Mouse (Mus musculus) ES-E14 (cell line): ENCODE results near the gene Myct1. TPM values are rescaled to one million over a fixed set of nuclear protein-coding genes. Genes with fewer than 3 reads are reported as not detected.

Source experiments
- DNase-seq: peaks from one replicate; pipeline ENCODE4 v3.0.0-alpha.2; 2013; ENCODE audit warnings: low read depth, low spot score
- H3K27ac ChIP-seq: 2 replicates; pipeline ENCODE4 v1.5.1; 2012; ENCODE audit warnings: low read depth, mild to moderate bottlenecking, low read length, moderate library complexity, mixed read lengths; ENCODE audit not compliant: poor library complexity, insufficient read depth, severe bottlenecking
- H3K36me3 ChIP-seq: 2 replicates; pipeline ENCODE4 v1.6.1; 2012; ENCODE audit warnings: mild to moderate bottlenecking, low read length, moderate library complexity, mixed read lengths; ENCODE audit not compliant: control insufficient read depth, poor library complexity, insufficient read depth, severe bottlenecking
- H3K4me1 ChIP-seq, 2 experiments: fragments of 150-350 bp in 1 of 2; sonication (generic) in 1 of 2; 2 replicates each; pipeline ENCODE4 v1.6.1; 2012; ENCODE audit warnings: low read length in 2 of 2, mild to moderate bottlenecking in 1 of 2, mixed read lengths in 1 of 2; ENCODE audit not compliant: control insufficient read depth in 2 of 2, insufficient read depth in 2 of 2, poor library complexity in 1 of 2
- H3K4me3 ChIP-seq, 2 experiments: fragments of 150-350 bp in 1 of 2; sonication (generic) in 1 of 2; 2 replicates each; pipeline ENCODE4 v1.5.1; 2012; ENCODE audit warnings: low read length in 2 of 2, low read depth in 1 of 2, mild to moderate bottlenecking in 1 of 2, mixed read lengths in 1 of 2; ENCODE audit not compliant: insufficient read depth in 1 of 2, poor library complexity in 1 of 2, severe bottlenecking in 1 of 2
- H3K9ac ChIP-seq: 2 replicates; pipeline ENCODE4 v1.6.1; 2012; ENCODE audit warnings: low read depth, mild to moderate bottlenecking, low read length, mixed read lengths; ENCODE audit not compliant: poor library complexity, insufficient read depth, severe bottlenecking
- H3K9me3 ChIP-seq: fragments of 150-350 bp; sonication (generic); 2 replicates; pipeline ENCODE4 v1.6.1; 2012; ENCODE audit warnings: low read depth, mild to moderate bottlenecking, low read length; ENCODE audit not compliant: control insufficient read depth, insufficient read depth
- CHD2 ChIP-seq: IDR thresholded peaks from 2 replicates; pipeline ENCODE4 v1.6.1; 2014; ENCODE audit warnings: mild to moderate bottlenecking, low read depth, low read length, inconsistent platforms
- HCFC1 ChIP-seq: IDR thresholded peaks from 2 replicates; pipeline ENCODE4 v1.6.1; 2012; ENCODE audit warnings: low read length, inconsistent platforms, borderline replicate concordance; ENCODE audit not compliant: insufficient read depth
- MAFK ChIP-seq: IDR thresholded peaks from 2 replicates; pipeline ENCODE4 v1.6.1; 2014; ENCODE audit warnings: mild to moderate bottlenecking, low read depth, low read length, inconsistent platforms; ENCODE audit not compliant: insufficient read depth
- ZC3H11A ChIP-seq: IDR thresholded peaks from 2 replicates; pipeline ENCODE4 v1.6.1; 2012; ENCODE audit warnings: low read depth, mild to moderate bottlenecking, inconsistent platforms, low read length, borderline replicate concordance
- ZNF384 ChIP-seq: IDR thresholded peaks from 2 replicates; pipeline ENCODE4 v1.6.1; 2012; ENCODE audit warnings: low read depth, low read length, inconsistent platforms
- in situ Hi-C, 2 experiments: fragments of 600-800 bp; cut with MboI; formaldehyde crosslinking; loops; one replicate each; pipeline ENCODE4 v1.15.1; 2025; ENCODE audit warnings: low sequenced_read_pairs in 2 of 2, inconsistent platforms in 1 of 2; ENCODE audit not compliant: unreplicated experiment in 2 of 2
- total RNA-seq: library from RNA; depleted of rRNA; stranded (reverse); fragments of 300-350 nt; gene quantifications from 2 replicates; pipeline ENCODE4 v1.2.3, GENCODE M21; 2012

The Myct1 gene
- total RNA-seq, 1 experiment: not detected

DNA sequence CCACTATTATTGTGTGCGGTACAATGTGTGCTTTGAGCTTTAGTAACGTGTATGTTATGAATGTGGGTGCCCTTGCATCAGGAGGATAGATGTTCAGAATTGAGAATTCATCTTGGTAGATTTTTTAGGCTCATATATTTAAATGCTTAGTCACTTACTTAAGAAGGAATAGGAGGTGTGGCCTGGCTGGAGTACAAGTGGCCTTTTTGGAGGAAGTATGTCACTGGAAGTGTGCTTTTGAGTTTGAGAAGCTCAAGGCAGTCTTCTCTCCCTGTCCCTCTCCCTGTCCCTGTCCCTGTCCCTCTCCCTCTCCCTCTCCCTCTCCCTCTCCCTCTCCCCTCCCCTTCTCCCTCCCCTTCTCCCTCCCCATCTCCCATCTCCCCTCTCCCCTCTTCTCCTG is 2.5 kb upstream of the Myct1 start:
- H3K27ac ChIP-seq: no peak overlapping the region
- DNase-seq: no peak
- TF ChIP-seq ZNF384: no peak
- no peak for TF ChIP-seq MAFK
- TF ChIP-seq ZC3H11A: no peak
- no peak for TF ChIP-seq CHD2
- TF ChIP-seq HCFC1: no peak
- no peaks in the 10 kb centered on the region for H3K4me1 ChIP-seq
- H3K9ac ChIP-seq: no peak overlapping the region
- no peak overlapping the region for H3K4me3 ChIP-seq
- in situ Hi-C loops: loop anchor here in 1 of 2 experiments (10.0 kb wide), 1 partner anchor 204 kb away; no protein-coding TSS in a partner anchor
- H3K9me3 ChIP-seq: no peaks in the 10 kb centered on the region
- no peaks in the 10 kb centered on the region for H3K36me3 ChIP-seq

DNA sequence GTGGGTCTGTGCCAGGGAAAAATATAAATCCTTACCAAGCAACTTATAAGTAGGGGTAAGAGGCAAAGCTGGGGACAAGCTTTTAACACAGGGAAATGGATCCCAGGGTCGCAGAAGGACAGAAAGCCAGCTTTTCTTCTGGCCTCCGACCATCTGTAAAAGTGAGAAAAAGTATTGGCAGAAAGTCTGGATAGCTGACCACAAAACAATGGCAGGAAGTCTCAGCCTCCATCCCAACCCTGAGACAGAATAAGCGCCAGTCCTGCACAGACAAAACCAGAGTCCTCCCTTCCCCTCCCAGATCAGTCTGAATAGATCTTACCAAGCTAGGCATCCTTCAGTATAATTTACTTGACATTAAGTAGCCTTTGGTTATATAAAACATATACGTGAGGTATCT is 1.6 kb upstream of the Myct1 start:
- Histone ChIP-seq H3K9ac (no peak overlapping the region), H3K9me3 (no peaks in the 10 kb centered on the region), H3K27ac (no peak overlapping the region), H3K4me1 (no peaks in the 10 kb centered on the region), H3K36me3 (no peaks in the 10 kb centered on the region), H3K4me3 (no peak overlapping the region)
- in situ Hi-C loops: loop anchor here in 1 of 2 experiments (10.0 kb wide), 1 partner anchor 203 kb away; no protein-coding TSS in a partner anchor
- TF ChIP-seq ZNF384: no peak
- TF ChIP-seq CHD2: no peak
- no peak for TF ChIP-seq ZC3H11A
- TF ChIP-seq MAFK: no peak
- TF ChIP-seq HCFC1: no peak
- DNase-seq: no peak

- H3K36me3 ChIP-seq: no peaks in the 10 kb centered on the region
- no peak overlapping the region for H3K27ac ChIP-seq
- DNase-seq: no peak
- in situ Hi-C loops: loop anchor here in 1 of 2 experiments (10.0 kb wide), 1 partner anchor 200 kb away; no protein-coding TSS in a partner anchor
- TF ChIP-seq MAFK (no peak), ZC3H11A (no peak), ZNF384 (no peak), HCFC1 (no peak), CHD2 (no peak)
- no peak overlapping the region for H3K9ac ChIP-seq
- H3K4me3 ChIP-seq: no peak overlapping the region
- H3K4me1 ChIP-seq: no peaks in the 10 kb centered on the region
- no peaks in the 10 kb centered on the region for H3K9me3 ChIP-seq
Measured at GRCm38 (mm10) chr10:5594457-5594856, 882 bp downstream of the Myct1 start.

GRCm38 (mm10) chr10:5596559-5596958 is 3.0 kb downstream of the Myct1 start:
- in situ Hi-C loops: loop anchor here (5.0 to 10.0 kb wide), 2 partner anchors 191 to 198 kb away; no protein-coding TSS in a partner anchor

More at GRCm38 (mm10) chr10:5596559-5596958, 3.0 kb downstream of the Myct1 start:
- no peaks in the 10 kb centered on the region for H3K4me1 ChIP-seq
- no peaks in the 10 kb centered on the region for H3K9me3 ChIP-seq
- no peaks in the 10 kb centered on the region for H3K36me3 ChIP-seq
- no peak overlapping the region for H3K9ac ChIP-seq
- H3K27ac ChIP-seq: no peak overlapping the region
- H3K4me3 ChIP-seq: no peak overlapping the region
- TF ChIP-seq ZC3H11A (no peak), ZNF384 (no peak), HCFC1 (no peak), MAFK (no peak), CHD2 (no peak)
- no peak for DNase-seq
